Mouse (Mus musculus) liver, embryonic 14.5 days (tissue): ENCODE data around the gene Cap1. TPM values are rescaled to one million over a fixed set of nuclear protein-coding genes. Genes with fewer than 3 reads are reported as not detected.

Source experiments
- ATAC-seq: fragments of 200-750 bp; cut with Nextera tagmentation; 2 replicates; pipeline ENCODE4 v1.8.0; 2017; ENCODE audit warnings: moderate number of reproducible peaks, mild to moderate bottlenecking, moderate library complexity; ENCODE audit not compliant: insufficient read depth
- DNase-seq, 3 experiments: peaks; one replicate each; pipeline ENCODE4 v3.0.0-alpha.2; 2012 to 2013; ENCODE audit warnings: low read depth in 3 of 3, low spot score in 3 of 3
- H3K27ac ChIP-seq: fragments of 300-500 bp; sonication (generic); 2 replicates; pipeline ENCODE4 v1.5.1; 2014; ENCODE audit warnings: moderate library complexity, mild to moderate bottlenecking, control low read depth, inconsistent platforms
- H3K27me3 ChIP-seq: fragments of 300-500 bp; sonication (generic); 2 replicates; pipeline ENCODE4 v1.6.1; 2014; ENCODE audit warnings: mild to moderate bottlenecking, low read length, moderate library complexity; ENCODE audit not compliant: control insufficient read depth, insufficient read depth
- H3K36me3 ChIP-seq: fragments of 300-500 bp; sonication (generic); replicated peaks from 2 replicates; pipeline ENCODE4 v1.6.1; 2014; ENCODE audit warnings: low read depth; ENCODE audit not compliant: control insufficient read depth, insufficient read depth
- H3K4me1 ChIP-seq, 2 experiments: fragments of 200-500 bp in 1 of 2; fragments of 300-500 bp in 1 of 2; sonication (generic) in 1 of 2; replicated peaks; 2 replicates each; pipeline ENCODE4 v1.6.1; 2012 to 2014; ENCODE audit warnings: antibody characterized with exemption in 1 of 2, inconsistent platforms in 1 of 2, low read length in 1 of 2; ENCODE audit not compliant: control insufficient read depth in 2 of 2, insufficient read depth in 2 of 2
- H3K4me2 ChIP-seq: fragments of 300-500 bp; sonication (generic); 2 replicates; pipeline ENCODE4 v1.6.1; 2014; ENCODE audit warnings: low read depth, mild to moderate bottlenecking, control low read depth, moderate library complexity
- H3K4me3 ChIP-seq, 2 experiments: fragments of 200-500 bp in 1 of 2; fragments of 300-500 bp in 1 of 2; sonication (generic) in 1 of 2; 2 replicates each; pipeline ENCODE4 v1.5.1; 2012 to 2014; ENCODE audit warnings: low read depth in 2 of 2, low read length in 2 of 2, mild to moderate bottlenecking in 2 of 2, control low read depth in 1 of 2, inconsistent platforms in 1 of 2, moderate library complexity in 1 of 2; ENCODE audit not compliant: insufficient read depth in 1 of 2
- H3K9ac ChIP-seq: fragments of 300-500 bp; sonication (generic); replicated peaks from 2 replicates; pipeline ENCODE4 v1.6.1; 2014; ENCODE audit warnings: mild to moderate bottlenecking, control low read depth, moderate library complexity
- H3K9me3 ChIP-seq: fragments of 300-500 bp; sonication (generic); 2 replicates; pipeline ENCODE4 v1.6.1; 2016; ENCODE audit warnings: low read length, mixed read lengths; ENCODE audit not compliant: control insufficient read depth
- CTCF ChIP-seq: IDR thresholded peaks from 2 replicates; pipeline ENCODE4 v1.5.1; 2016; ENCODE audit warnings: antibody characterized with exemption, low read depth, control low read depth
- EP300 ChIP-seq: IDR thresholded peaks from 2 replicates; pipeline ENCODE4 v1.6.1; 2016; ENCODE audit warnings: antibody characterized with exemption, low read depth
- WGBS: fragments of 180-500 bp; shearing (Covaris S2); extraction: QIAGEN DNeasy Blood & Tissue Kit; methylation state at CpG from one replicate; pipeline ENCODE4 v1.1.7; 2014; ENCODE audit not compliant: insufficient replicate concordance; 5-methylcytosine and 5-hydroxymethylcytosine counted together
- polyA plus RNA-seq, 2 experiments: library from polyadenylated mRNA; depleted of rRNA in 1 of 2; stranded (reverse) in 1 of 2; unstranded in 1 of 2; fragments of >200 nt; fragmentation: Nextera tagmentation in 1 of 2; extraction: Ambion mirVana in 1 of 2; gene quantifications; 2 replicates each; pipeline versions ENCODE4 v1.2.1 to v1.2.3; 2012 to 2014

Gene Cap1
- polyA plus RNA-seq, 2 experiments: 26.8 to 28.3 TPM

GRCm38 (mm10) chr4:122890881-122891481 lies 5.1 kb upstream of the Cap1 start:
- TF ChIP-seq CTCF: no peak
- TF ChIP-seq EP300: no peak
- Histone ChIP-seq H3K27ac (no peak overlapping the region), H3K4me2 (no peak overlapping the region), H3K36me3 (no peaks in the 10 kb centered on the region), H3K4me3 (no peak overlapping the region), H3K27me3 (no peaks in the 10 kb centered on the region), H3K4me1 (peaks cover 9 to 17% of the 10 kb centered on the region in 2 experiments; a peak in 3 of 4 replicates), H3K9ac (no peak overlapping the region), H3K9me3 (no peaks in the 10 kb centered on the region)
- WGBS: 37% methylated on average over 3 of the region's 3 CpGs
- DNase-seq (no peak), ATAC-seq (no peak)

- no peak for ATAC-seq
- 60% methylated on average over 2 of the region's 2 CpGs for WGBS
- Histone ChIP-seq H3K36me3 (no peaks in the 10 kb centered on the region), H3K4me3 (peak overlapping the region in 1 of 2 experiments; percentile 89; a peak in 2 of 4 replicates), H3K27ac (peak overlapping the region; percentile 99; the same call in 1 of the 2 replicates), H3K4me1 (peaks cover 24 to 28% of the 10 kb centered on the region in 2 experiments), H3K9me3 (no peaks in the 10 kb centered on the region), H3K4me2 (peak overlapping the region; percentile 100), H3K9ac (no peak overlapping the region), H3K27me3 (no peaks in the 10 kb centered on the region)
- TF ChIP-seq CTCF (no peak), EP300 (no peak)
- no peak for DNase-seq
These were observed 1.5 kb upstream of the Cap1 start for GRCm38 (mm10) chr4:122887336-122887735.

GRCm38 (mm10) chr4:122886579-122887254 lies 861 bp upstream of the Cap1 start:
- Histone ChIP-seq H3K4me1 (peaks cover 25 to 30% of the 10 kb centered on the region in 2 experiments), H3K9ac (peak overlapping the region; percentile 95), H3K27me3 (no peaks in the 10 kb centered on the region), H3K9me3 (no peaks in the 10 kb centered on the region), H3K27ac (peak overlapping the region; percentile 99), H3K4me3 (peak overlapping the region; percentile 86 to 89), H3K4me2 (peak overlapping the region; percentile 100), H3K36me3 (no peaks in the 10 kb centered on the region)
- ATAC-seq (no peak), DNase-seq (no peak)
- TF ChIP-seq CTCF (no peak), EP300 (no peak)
- 4% methylated on average over 19 of the region's 19 CpGs for WGBS

GRCm38 (mm10) chr4:122884481-122885340 lies 1.1 kb downstream of the Cap1 start:
- Histone ChIP-seq H3K27ac (peak overlapping the region; percentile 99), H3K4me2 (peak overlapping the region; percentile 100), H3K27me3 (no peaks in the 10 kb centered on the region), H3K36me3 (no peaks in the 10 kb centered on the region), H3K4me1 (peaks cover 20 to 21% of the 10 kb centered on the region in 2 experiments), H3K9me3 (no peaks in the 10 kb centered on the region), H3K4me3 (peak overlapping the region; percentile 89 to 91), H3K9ac (peak overlapping the region; percentile 90)
- no peak for TF ChIP-seq CTCF
- TF ChIP-seq EP300: no peak
- WGBS: 7% methylated on average over 12 of the region's 12 CpGs
- DNase-seq: no peak
- no peak for ATAC-seq
